Mouse (Mus musculus) CD4-positive, CD25-positive, alpha-beta regulatory T cell, adult 4 months (primary cell): ENCODE results near the gene Mcam. TPM values are rescaled to one million over a fixed set of nuclear protein-coding genes. Genes with fewer than 3 reads are reported as not detected.
"Not testable (repeated sequence)": the region's sequence is repeated elsewhere in the genome, so short reads cannot be mapped to it uniquely, and the experiment has no call there.

ENCODE experiments used
- ATAC-seq: one replicate; pipeline ENCODE4 v1.8.0; 2017
- polyA plus RNA-seq, 2 experiments: library from polyadenylated mRNA; unstranded; fragments of 100-300 nt; shearing (Covaris generic); gene quantifications; one replicate each; pipeline ENCODE4 v1.2.1; 2017

The Mcam gene
- polyA plus RNA-seq, 2 experiments from 2014 or later = 0.34 TPM; not detected in 1

DNA sequence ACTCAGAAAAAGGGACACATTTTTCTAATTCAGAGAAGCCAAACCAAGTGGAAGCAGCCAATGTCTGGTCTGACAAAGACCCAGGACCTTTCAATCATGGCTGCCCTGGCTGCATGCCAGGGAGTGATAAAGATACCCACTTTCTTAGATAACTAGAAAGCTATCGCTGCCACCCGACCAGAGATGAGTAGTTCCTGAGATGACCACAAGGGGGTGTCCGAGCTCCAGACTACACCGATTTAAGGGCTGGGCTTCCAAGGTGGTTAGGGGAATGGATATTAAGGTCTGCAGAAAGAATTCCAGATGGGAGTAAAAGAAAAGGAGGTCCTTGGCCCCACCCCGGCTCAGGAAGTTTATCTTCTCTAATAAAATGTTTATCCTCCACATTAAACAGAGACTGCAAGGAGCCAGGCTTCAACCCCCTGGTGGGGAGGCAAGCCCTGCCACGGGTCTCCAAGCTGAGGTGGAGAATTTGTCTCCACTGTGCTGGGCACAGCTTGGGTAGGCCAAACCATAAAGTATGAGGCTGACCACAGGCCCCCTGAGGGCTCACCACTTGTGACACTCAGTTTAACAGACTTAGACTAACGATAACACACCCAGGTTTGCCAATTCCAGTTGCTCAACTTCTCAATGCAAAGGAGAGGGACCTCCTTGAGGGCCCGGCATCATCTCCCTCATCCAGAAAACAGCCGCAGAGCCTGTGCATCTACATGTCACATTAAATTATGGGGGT lies 24.7 kb upstream of the Mcam start:
- no peak for ATAC-seq

DNA sequence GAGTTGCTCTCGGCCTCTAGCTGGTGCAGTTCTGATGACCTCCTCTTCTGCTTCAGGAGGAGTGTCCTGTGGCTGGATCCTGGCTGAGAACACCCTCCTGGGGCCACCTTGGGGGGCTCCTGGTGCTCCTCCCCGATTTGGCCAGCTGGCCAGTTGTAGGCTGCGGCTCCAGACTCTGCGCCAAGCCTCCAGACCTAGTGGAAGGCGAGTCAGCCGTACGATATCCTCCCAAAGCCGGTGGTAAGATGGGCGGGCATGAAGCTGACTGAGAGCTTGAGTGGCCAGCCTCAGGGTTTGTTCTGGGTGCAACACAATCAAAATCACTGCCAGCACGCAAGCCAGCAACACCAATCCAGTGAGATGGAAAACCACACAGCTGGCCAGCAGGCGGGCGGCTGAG lies 22.4 kb upstream of the Mcam start:
- not testable (repeated sequence) for ATAC-seq

DNA sequence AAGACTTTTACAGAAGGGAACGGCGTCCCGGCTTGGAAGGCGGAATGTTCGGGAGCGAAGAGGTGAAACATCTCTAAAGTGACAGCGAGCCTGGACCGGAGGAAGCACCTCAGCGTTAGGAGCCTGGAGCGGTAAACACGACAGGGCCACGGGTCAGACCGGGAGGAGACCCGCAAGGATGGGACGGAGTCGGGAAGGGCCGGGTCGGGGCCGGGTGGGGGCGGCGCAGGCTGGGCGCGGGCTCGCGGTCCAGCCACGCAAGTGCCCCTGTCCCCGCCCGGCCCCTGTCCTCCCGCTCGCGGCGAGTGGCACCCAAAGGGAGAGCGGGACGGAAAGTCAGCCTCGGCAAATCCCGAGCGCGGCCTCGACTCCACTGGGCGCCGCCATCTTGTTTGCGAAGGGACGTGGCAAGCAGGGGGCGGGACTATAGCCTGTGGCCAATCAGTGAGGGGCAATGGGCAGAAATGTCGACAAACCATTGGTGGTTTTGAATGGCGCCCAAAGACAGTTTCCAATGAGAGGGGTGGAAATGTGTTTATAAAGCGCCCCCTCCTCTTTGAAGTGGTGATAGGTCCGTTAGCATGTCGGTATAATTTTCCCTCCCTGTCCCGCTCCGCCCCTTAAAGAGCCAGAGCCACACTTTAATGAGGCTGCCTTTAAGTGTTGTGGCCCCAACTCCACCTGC lies 21.0 kb upstream of the Mcam start, which contains the start of the genes Gm49380 and Rnf26:
Gene Gm49380, minus strand, starts transcription at position 396 of the 685 bp plus-strand sequence.
Gene Rnf26, minus strand, starts transcription at position 413 of the 685 bp plus-strand sequence.
- ATAC-seq = peak; percentile 99

GRCm38 (mm10) chr9:44114453-44114852 lies 19.8 kb upstream of the Mcam start:
- no peak for ATAC-seq

- no peak for ATAC-seq
Measured at GRCm38 (mm10) chr9:44115599-44115998, 18.7 kb upstream of the Mcam start.

DNA sequence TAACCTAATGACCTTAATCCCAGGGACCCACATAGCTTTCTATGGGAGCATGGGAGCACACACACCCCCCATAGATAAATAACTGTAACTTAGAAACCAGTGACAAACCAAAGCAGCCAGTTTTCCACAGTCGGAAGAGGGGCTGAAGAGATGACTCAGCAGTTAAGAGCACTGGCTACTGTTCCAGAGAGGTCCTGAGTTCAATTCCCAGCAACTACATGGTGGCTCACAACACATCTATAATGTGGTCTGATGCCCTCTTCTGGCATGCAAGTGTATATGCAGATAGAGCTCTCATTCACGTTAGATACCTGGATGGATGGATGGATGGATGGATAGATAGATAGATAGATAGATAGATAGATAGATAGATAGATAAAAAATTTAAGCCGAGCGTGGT lies 18.1 kb upstream of the Mcam start:
- ATAC-seq = no peak

DNA sequence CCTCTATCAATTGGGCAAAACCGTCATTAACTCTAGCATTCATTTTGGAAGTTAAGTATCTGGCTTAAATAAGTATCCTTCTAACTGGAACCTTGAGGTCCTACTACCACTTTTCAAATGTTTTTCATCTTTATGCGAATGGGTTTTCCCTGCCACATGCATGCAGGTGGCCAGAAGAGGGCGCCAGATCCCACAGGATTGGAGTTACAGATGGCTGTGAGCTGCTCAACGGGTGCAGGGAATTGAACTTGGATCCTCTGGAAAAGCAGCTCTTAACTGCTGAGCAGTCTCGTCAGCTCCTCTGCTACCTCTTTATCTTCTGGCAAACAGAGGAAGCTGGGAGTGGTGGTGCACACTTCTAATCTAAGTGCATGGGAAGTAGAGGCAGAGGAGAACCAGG lies 15.3 kb upstream of the Mcam start:
- no peak for ATAC-seq

DNA sequence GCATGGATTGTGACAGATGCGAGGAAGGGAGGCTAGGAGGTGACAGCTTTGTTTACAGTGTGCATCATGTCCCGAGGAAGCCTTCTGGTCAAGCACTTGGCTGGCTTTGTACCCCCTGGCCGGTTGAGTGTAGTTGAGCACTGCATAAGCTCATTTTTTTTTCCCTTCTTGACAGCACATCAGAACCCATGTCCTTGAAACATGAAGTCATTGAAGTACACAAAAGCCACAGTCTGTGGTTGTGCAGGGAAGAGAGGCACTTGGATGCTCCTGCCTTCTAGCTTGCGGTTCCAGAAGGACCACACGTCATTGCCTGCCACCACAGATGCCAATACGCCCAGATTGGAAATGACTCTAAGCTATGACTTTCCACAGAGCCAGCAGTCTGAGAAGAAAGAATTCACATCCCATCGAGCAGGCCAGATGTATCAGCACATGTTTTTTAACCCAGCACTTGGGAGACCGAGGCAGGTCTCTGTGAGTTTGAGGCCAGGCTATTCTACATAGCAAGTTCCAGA lies 14.3 kb upstream of the Mcam start:
- no peak for ATAC-seq

DNA sequence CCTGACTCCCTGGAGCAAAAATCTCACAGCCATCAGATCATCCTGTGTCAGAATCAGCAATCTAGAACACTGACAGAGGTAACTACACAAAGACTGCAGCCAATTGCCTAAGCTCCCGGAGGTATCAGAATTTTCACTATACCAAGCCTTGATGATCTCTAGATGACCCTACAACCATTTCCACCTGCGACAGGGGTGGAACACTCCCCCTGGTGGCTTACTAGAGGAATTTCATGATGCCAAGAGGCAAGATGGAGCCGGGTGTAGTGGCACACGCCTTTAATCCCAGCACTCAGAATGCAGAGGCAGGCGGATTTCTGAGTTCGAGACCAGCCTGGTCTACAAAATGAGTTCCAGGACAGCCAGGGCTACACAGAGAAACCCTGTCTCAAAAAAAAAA lies 10.0 kb upstream of the Mcam start:
- peak; percentile 60 for ATAC-seq

DNA sequence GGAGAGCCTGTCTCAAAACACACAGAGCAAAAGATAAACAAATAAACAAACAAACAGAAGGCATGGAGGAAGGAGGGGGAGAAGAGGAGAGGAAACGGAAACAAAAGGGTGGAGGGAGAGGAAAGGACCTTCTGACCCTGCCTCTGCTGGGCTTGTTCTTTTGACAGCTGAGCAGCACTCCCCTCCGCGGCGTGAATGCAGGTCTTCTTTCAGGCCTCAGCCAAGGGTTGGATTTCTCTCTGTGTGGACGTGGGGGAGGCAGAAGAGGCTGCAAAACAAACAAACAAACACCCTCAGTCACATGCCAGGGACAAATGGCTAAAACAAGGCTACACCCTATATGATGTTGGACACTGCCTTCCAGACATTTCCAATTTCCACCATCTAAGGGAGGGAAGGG lies 9.2 kb upstream of the Mcam start:
- ATAC-seq = no peak

- ATAC-seq = peak; percentile 46
Measured at GRCm38 (mm10) chr9:44125546-44126428, 8.5 kb upstream of the Mcam start.

- ATAC-seq = no peak
Measured at GRCm38 (mm10) chr9:44126746-44127145, 7.5 kb upstream of the Mcam start.

- no peak for ATAC-seq
Measured at GRCm38 (mm10) chr9:44127351-44127801, 6.9 kb upstream of the Mcam start.

GRCm38 (mm10) chr9:44129633-44130032 lies 4.6 kb upstream of the Mcam start:
- no peak for ATAC-seq

GRCm38 (mm10) chr9:44130034-44130433 lies 4.2 kb upstream of the Mcam start:
- peak; percentile 91 for ATAC-seq

- ATAC-seq = peak; percentile 14
Measured at GRCm38 (mm10) chr9:44130581-44131275, 3.5 kb upstream of the Mcam start.

DNA sequence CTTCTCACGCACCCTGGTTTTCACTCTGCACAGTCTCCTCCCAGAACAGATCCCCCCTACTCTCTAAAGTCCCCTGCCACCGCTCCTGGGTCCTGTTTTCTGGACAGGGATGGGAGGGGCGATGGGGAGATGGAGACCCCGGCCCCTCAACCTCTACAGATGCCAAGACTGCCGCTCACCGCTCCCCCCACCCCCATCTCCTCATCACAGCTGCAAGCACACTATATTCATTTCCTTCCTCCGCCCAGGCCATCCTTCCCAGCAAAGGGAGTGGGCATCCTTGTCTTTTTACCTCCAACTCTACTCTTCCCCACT lies 3.0 kb upstream of the Mcam start:
- ATAC-seq = no peak

DNA sequence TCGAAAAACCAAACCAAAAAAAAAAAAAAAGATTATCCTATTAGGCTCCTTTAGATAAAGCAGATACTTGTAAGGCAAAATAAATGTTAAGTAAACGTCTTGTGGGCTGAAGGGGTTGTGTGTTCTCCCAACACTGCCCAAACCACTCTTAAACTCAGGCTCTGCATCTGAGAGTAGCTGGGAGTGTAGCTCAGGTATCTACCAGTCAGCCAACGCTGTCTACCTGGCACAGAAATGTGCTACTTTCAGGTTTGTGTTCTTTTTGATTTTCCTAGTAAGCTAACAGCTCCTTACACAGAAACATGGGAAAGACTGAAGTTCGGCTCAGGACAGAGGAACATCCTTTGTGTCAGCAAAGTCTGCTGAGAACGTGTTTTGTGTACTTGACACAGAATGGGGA lies 2.1 kb upstream of the Mcam start:
- no peak for ATAC-seq

- no peak for ATAC-seq
Measured at GRCm38 (mm10) chr9:44133287-44133686, 982 bp upstream of the Mcam start.

GRCm38 (mm10) chr9:44134851-44135730 lies 822 bp downstream of the Mcam start:
- peak; percentile 19 for ATAC-seq

DNA sequence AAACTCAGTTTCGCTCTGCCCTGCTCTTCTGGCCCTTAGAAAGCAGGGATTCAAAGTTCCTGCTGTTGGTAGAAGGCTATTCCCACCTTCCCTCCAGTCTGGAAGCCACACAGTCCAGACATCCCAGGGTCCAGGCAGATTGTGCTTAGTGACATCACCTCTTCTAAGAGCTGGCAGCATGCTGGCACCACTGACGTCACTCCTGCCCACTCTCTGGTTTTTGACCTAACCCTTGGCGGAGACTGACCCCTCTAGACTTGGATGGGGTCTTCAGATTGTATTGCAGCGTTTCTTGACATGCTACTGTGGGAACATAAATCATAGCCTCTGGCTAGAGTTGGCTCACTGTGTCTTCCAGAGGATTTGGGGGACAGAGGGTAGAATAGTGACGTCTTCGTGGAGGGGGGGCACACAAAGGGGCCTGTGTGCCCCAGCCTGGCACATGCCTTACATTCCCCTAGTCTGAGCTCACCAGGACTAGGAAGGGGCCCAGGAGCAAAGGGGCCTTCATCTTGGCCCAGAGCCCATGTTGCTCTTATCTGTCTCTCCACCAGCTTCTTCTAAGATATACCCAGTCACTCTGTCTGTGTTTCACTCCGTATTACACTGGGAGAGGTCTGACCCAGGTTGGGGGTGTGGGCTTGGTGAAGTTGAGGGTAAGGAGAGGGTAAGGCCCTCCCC lies 1.6 kb downstream of the Mcam start:
- no peak for ATAC-seq
